Mouse (Mus musculus): Measurements from ENCODE around the gene Sfswap.

- TF ChIP-seq MAFK (IDR thresholded peaks at IDR 0.05; ENCODE audit: insufficient read depth, low read depth, low read length), result no peak
- no peak for TF ChIP-seq ZNF384 (IDR thresholded peaks at IDR 0.05; ENCODE audit: low read depth, low read length)
- TF ChIP-seq HCFC1 (IDR thresholded peaks at IDR 0.05; ENCODE audit: borderline replicate concordance, insufficient read depth, low read length), result no peak
- TF ChIP-seq ZC3H11A (IDR thresholded peaks at IDR 0.05; ENCODE audit: borderline replicate concordance, low read depth, low read length), result no peak
- no peak for TF ChIP-seq CHD2 (IDR thresholded peaks at IDR 0.05; ENCODE audit: low read depth, low read length)
These were observed 22.1 kb downstream of the Sfswap start for GRCm38 (mm10) chr5:129523166-129523565.
